Mouse (Mus musculus): ENCODE results near the gene Gm14085. TPM values are rescaled to one million over a fixed set of nuclear protein-coding genes. Genes with fewer than 3 reads are reported as not detected.

The Gm14085 gene
- 74.7 TPM for polyA plus RNA-seq (2017; shearing (Covaris generic))

DNA sequence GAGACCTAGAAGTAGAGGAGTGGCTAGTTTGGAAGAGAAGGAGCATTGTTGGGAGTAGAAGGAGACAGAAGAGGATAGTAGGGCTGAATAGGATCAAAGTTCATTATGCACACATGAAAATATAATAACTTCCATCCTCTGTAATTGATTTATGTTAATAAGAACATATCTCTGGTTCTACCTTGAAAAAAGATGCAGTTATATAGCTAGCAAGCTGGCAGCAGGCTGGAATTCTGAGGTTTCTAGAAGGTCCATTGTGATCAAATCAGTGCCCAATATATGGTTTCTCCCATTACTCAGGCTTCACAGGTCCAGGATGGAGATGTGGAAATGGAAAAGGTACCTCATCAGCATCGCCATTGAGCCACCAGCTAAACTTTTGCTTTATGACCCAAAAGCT lies at the start of gene Gm14085:
Gene Gm14085 (plus strand): TSS at position 301 of the 400 bp plus-strand sequence.

Other genes with a start within 250 kb of the Gm14085 start
- not detected for gene Duox2, start 186.5 kb upstream of the Gm14085 start, polyA plus RNA-seq (2017; shearing (Covaris generic))
- gene Duoxa2, start 186.0 kb upstream of the Gm14085 start, polyA plus RNA-seq (2017; shearing (Covaris generic)): not detected
- not detected for gene Duoxa1, start 171.2 kb upstream of the Gm14085 start, polyA plus RNA-seq (2017; shearing (Covaris generic))
- not detected for gene Duox1, start 169.3 kb upstream of the Gm14085 start, polyA plus RNA-seq (2017; shearing (Covaris generic))
- 0.42 TPM for gene Shf, start 115.8 kb upstream of the Gm14085 start, polyA plus RNA-seq (2017; shearing (Covaris generic))
- 242 TPM for gene Slc28a2, start 58.5 kb upstream of the Gm14085 start, polyA plus RNA-seq (2017; shearing (Covaris generic))
- gene Gatm, start 126.4 kb downstream of the Gm14085 start, polyA plus RNA-seq (2017; shearing (Covaris generic)): 0.42 TPM
- gene AA467197, start 152.0 kb downstream of the Gm14085 start, polyA plus RNA-seq (2017; shearing (Covaris generic)): not detected
- 0.11 TPM for gene Slc30a4, start 217.7 kb downstream of the Gm14085 start, polyA plus RNA-seq (2017; shearing (Covaris generic))